Mouse (Mus musculus) ovary, adult 2 months (tissue): ENCODE data around the gene Abhd14a. TPM values are rescaled to one million over a fixed set of nuclear protein-coding genes. Genes with fewer than 3 reads are reported as not detected.

Experiments
- polyA plus RNA-seq: library from polyadenylated mRNA; depleted of rRNA; stranded (reverse); fragments of >200 nt; gene quantifications from 2 replicates; pipeline ENCODE4 v1.2.3, GENCODE M21; 2012; rRNA removed

Abhd14a gene
- 51.4 and 72.2 TPM in 2 replicates for polyA plus RNA-seq

GRCm38 (mm10) chr9:106447348-106447747 lies at the start of gene Abhd14a, which contains the start of gene Abhd14b:
TSS of gene Abhd14a (minus strand) at chr9:106447678.
TSS of gene Abhd14b (plus strand) at chr9:106447459.

GRCm38 (mm10) chr9:106476924-106477484 lies 29.5 kb upstream of the Abhd14a start, which contains the start of gene Parp3:
TSS of gene Parp3 (minus strand) at chr9:106476949.

DNA sequence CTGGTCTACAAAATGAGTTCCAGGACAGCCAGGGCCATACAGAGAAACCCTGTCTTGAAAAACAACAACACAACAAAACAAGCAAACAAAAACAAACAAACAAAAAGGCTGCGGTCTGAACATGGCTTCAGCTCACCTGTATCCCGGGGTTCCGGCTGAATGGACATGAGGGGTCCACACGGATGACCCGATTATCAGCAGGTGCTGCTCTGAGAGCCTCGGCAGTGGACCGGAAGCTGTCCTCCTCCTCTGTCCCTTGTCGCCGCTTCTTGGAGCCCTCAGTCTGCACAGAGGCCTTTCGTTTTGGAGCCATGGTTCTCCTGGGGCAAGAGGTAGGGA lies 28.2 kb upstream of the Abhd14a start, which contains the start of gene Rrp9:
Gene Rrp9 (plus strand): TSS at position 301 of the 339 bp plus-strand sequence.

GRCm38 (mm10) chr9:106465571-106466200 lies 18.2 kb upstream of the Abhd14a start, which contains the start of gene Gpr62:
TSS of gene Gpr62 (minus strand) at chr9:106465938.

DNA sequence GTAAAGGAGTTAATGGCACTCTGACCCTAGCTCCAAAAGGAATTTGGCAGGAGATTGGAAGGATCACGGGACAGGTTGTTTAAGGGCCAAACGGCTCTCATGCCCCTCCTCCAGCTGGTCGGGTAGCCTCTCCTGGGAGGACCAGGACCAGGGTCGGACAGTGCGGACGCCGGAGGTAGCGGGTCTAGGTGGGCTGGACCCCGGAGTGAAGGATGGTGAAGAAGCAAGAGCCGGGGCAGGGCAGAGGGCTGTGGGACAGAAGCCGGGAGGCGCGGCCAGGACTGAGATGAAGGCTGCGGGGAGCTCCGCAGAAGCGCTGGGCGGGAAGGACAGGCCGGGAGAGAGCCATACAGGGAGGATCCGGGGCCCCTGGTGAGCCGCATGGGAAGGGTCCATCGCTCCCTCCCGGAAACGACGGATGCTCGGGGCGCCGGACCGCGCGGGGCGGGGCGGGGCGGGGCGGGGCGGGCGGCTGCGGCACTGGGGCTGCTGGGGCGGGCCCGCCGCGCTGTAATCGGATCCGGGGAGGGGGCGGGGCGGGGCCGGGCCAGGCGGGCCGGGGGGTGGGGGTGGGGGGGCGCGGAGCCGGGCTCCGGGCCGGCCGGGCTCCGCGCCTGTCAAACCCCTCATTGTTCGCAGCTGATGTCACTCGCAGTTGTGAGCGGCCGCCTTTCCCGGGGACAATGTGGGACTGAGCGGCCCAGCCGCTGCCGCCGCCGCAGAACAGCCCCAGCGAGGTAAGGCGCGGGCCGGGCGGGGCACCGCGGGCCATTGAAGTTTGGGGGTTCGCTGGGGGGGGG lies 6.0 kb upstream of the Abhd14a start, which contains the start of gene Pcbp4:
Gene Pcbp4 (plus strand): TSS at position 21 of the 800 bp plus-strand sequence.

GRCm38 (mm10) chr9:106429221-106430014 lies 18.1 kb downstream of the Abhd14a start, which contains the start of gene Rpl29:
TSS of gene Rpl29 (plus strand) at chr9:106429454.

Other genes with a start within 250 kb of the Abhd14a start
- 84.9 and 96.8 TPM in 2 replicates for gene Ppm1m, start 247.9 kb downstream of the Abhd14a start, polyA plus RNA-seq
- gene Twf2, start 244.6 kb downstream of the Abhd14a start, polyA plus RNA-seq, result 55.4 and 61.1 TPM in 2 replicates
- 5.0 and 6.7 TPM in 2 replicates for gene Tlr9, start 225.1 kb downstream of the Abhd14a start, polyA plus RNA-seq
- gene Alas1, start 199.0 kb downstream of the Abhd14a start, polyA plus RNA-seq, result 302 and 333 TPM in 2 replicates
- gene Poc1a, start 166.6 kb downstream of the Abhd14a start, polyA plus RNA-seq, result 15.8 and 20.8 TPM in 2 replicates
- gene Dusp7, start 79.0 kb downstream of the Abhd14a start, polyA plus RNA-seq, result 97.9 and 108 TPM in 2 replicates
- gene Rpl29, start 18.2 kb downstream of the Abhd14a start, polyA plus RNA-seq, result 538 and 675 TPM in 2 replicates
- 12.2 and 14.4 TPM in 2 replicates for gene Acy1, start 9.4 kb downstream of the Abhd14a start, polyA plus RNA-seq
- 82.2 and 85.2 TPM in 2 replicates for gene Abhd14b, start 219 bp downstream of the Abhd14a start, polyA plus RNA-seq
- 111 and 115 TPM in 2 replicates for gene Pcbp4, start 5.6 kb upstream of the Abhd14a start, polyA plus RNA-seq
- gene Gpr62, start 18.3 kb upstream of the Abhd14a start, polyA plus RNA-seq, result 0.51 and 1.4 TPM in 2 replicates
- gene Rrp9, start 28.3 kb upstream of the Abhd14a start, polyA plus RNA-seq, result 53.8 and 62.4 TPM in 2 replicates
- gene Parp3, start 29.3 kb upstream of the Abhd14a start, polyA plus RNA-seq, result 47.6 and 53.3 TPM in 2 replicates
- gene Iqcf1, start 52.3 kb upstream of the Abhd14a start, polyA plus RNA-seq, result 0.41 TPM in 1 of 2 replicates, not detected in the other
- gene Iqcf5, start 66.9 kb upstream of the Abhd14a start, polyA plus RNA-seq, result not detected in 2 replicates
- gene Iqcf3, start 114.0 kb upstream of the Abhd14a start, polyA plus RNA-seq, result not detected in 2 replicates
- not detected in 2 replicates for gene Iqcf4, start 123.3 kb upstream of the Abhd14a start, polyA plus RNA-seq
- not detected in 2 replicates for gene Iqcf6, start 178.9 kb upstream of the Abhd14a start, polyA plus RNA-seq
- gene Grm2, start 208.4 kb upstream of the Abhd14a start, polyA plus RNA-seq, result 6.0 and 10.2 TPM in 2 replicates
- gene Tex264, start 238.2 kb upstream of the Abhd14a start, polyA plus RNA-seq, result 138 and 143 TPM in 2 replicates